Mouse (Mus musculus): Measurements from ENCODE around the gene Glce.

Gene Glce

DNA sequence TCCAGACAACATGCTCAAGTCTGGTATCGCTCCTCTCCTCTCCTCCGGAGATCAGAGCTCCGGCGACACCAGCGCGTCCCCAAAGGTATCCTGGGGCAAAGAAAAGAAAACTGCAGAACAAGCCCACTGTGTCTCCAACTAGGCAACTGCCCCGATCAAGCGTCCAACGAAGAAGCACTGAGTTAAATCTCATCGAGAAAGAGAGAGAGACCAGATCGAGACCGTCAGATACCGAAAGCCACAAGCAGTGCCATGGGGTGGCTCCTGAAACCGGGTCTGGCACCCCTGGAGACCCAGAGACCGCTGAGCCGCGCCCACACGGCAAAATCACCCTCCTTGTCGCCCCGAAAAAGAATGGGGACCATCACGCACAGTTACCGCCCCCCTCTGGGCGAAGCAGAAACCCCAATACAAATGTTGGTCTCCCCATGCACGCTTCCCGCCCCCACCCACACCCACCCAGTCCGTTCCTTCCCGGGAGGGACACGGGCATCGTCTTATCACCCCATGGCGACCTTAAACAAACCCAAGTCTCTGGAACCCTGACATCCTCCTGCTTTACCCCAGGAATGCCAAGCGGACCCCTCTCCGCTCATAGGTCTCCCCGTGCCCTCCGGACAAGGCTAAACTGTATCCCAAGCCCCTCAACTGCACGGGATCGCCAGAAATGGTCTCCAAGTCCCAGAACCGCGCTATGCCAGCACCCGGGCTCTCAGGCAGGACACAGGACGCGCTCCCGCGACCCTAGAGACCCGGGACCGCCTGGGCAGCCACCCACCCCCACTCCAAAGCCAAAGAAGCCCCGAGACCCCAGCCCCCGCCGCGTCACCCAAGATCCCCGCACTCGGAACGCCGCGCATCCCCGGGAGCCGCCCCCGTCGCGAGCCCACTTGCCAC, 656 bp downstream of the Glce start:
- DNase-seq: peak; percentile 29

DNA sequence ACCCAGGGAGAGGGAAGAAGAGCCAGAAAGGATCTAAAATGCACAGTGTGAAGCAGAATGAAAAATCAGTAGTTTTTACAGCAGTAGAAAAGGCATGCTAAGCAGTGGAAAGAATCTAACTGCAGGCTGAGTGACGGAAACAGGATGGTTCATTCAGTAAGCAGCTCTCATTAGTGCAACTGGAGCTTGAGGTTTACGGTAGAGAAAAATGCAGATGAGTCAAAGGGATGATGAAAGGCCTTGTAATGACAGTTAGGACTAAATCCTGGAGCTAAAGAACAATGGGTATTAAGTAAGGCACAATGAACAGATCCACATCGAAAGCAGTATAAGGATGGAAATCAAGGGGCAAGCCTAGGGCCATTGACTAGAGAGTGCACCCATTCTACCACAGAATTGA, 3.7 kb downstream of the Glce start:
- DNase-seq: no peak

DNA sequence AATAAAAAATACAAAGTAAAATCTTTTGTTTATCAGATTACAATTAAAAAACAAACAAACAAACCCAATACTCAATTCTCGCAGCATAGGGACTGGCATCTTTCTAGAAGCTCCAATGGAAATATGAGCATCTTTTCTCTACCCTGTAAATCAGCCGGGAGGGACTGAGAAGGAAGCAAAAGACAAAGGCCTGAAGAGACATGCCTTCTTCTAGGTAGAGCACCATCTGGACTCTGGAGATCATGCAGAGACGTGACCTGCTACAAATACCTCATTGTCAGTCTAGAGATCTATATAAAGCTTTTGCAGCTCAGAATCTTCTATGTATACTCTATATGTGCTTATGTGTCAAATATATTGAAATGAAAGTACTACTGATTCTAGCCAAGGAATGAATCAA, 6.6 kb downstream of the Glce start:
- DNase-seq: no peak

- no peak for DNase-seq
These were observed 25.9 kb downstream of the Glce start for GRCm38 (mm10) chr9:62096603-62097002.

GRCm38 (mm10) chr9:62091604-62092003, 30.9 kb downstream of the Glce start:
- DNase-seq: peak; percentile 24

- DNase-seq: no peak
These were observed 36.9 kb downstream of the Glce start for GRCm38 (mm10) chr9:62085548-62085947.

- DNase-seq: no peak
These were observed 37.6 kb downstream of the Glce start for GRCm38 (mm10) chr9:62084896-62085295.

- DNase-seq: no peak
These were observed 39.5 kb downstream of the Glce start for GRCm38 (mm10) chr9:62082986-62083385.

DNA sequence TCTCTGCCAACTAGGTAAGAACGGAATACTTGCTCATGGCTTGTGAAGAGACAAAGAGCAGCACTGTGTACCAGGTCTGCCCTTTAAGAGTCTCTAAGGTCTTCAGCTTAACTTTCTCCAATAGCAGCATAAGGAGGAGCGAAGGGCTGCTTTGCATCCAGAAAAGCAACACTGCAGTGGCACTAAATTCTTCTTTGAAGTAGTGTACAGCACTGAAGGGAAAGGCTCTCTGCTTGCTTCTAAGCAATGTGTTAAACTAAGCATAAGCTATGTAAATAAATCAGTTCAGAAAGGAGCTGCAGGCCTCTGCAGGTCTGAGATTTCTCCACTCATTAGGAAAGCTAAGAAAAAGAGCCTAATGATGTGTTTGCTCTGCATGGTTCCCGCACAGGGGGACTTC, 40.9 kb downstream of the Glce start:
- no peak for DNase-seq

DNA sequence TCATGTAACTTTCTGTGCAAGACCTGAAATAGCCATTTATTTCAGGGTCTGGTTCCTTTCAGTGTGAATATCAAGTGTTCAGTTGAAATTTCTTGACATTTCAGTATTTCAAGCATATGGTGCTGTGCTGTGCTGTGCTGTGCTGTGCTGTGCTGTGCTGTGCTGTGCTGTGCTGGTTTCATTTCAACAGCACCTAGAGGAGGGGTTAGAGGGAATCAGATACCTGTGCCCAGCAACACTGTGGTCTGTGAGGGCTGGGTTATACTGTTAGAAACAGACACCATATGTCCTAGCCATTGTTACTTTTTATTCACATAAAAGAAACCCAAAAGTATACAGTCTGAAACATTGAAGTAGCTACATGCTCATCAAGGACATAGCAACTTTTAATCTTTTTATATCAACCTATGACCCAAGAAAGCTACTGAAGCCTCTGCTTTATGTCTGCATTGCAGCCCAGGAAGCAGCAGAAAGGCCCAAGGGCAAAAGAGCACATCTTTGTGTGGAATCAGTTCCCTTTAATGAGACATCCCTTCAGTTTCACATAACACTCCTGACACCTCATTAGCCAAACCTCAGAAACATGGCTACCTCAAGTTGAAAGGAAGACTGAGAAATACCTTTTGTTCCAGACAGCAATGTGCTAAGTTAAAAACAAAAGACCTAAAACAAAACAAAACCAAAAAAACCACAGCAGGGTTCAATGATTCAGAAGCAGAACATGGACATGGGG, 42.3 kb downstream of the Glce start:
- no peak for DNase-seq

DNA sequence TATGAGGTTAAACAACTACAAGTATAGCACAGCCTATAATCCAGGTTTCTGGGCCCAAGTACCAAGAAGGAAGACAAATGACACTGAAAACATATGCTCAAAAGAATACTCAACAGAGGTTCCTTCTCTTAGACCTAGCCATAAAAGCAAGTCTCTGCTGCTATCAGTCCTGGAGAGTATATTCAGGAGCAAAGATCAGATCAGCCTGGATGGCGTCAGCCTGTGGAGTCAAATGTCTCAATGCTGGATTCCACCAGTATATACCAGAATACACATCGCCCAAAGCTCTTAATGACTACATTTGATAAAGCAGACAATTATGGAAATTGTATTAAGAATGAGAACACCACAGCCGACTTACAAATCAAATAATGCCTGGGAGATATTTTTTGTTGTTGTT, 60.2 kb downstream of the Glce start:
- no peak for DNase-seq

DNA sequence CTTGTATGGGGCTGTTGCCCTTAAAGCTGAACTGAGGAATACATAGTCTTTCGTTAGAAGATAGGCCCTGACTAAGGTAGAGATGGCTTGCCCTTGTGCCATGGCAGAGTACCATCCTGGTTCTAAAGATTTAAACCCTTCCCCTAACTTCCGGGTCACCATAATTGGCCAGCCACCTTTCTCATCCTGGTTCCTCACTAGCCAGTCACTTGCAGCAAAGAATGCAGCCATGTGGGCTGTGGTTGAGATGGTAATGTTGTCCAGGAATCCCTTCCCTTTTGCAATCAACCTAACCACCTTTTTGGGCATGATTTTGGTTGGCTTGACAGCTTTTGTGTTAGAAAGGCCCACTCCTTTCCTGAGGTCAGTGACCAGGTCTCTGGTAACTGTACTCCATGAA, 62.0 kb downstream of the Glce start:
- DNase-seq: no peak

DNA sequence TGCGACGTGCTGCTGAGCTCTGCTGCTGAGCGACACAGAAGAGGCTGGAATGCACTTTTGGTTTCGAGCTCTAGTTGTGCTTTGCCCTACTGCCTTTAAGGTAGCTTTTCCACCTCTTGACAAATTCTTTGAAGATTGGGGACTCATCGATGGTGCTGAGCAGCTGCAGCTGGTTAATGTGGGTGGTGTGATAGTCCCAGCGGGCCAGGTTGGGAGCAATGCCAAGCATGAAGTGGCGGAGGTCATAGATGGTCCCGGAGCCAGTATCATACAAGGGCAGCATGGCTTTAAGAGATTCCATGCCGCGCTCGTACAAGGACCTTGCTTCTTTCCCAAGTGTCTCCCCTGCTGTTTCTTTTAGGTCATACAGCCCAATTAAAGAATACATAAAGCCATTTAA, 62.5 kb downstream of the Glce start:
- no peak for DNase-seq

- no peak for DNase-seq
These were observed 64.5 kb downstream of the Glce start for GRCm38 (mm10) chr9:62057881-62058506.

DNA sequence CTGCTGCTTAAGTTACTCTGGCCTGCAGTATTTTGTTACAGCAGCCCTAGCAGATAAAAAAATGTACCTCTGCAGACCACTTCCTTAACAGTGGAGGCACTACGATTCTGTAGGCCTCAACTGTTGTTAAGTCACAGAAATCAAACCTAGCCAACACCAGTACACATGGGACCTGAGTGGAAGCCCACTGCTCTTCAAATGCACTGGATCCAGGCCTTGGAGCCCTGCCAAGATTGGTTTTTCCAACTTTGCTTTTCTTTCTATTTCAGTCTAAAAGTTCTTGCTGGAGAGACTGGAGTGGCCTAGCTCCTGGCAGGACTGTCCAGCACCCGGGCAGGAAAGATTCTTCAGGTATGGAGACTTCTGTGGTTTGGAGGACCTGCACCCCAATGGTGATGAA, 66.2 kb downstream of the Glce start:
- DNase-seq: no peak

GRCm38 (mm10) chr9:62050801-62051200, 71.7 kb downstream of the Glce start:
- DNase-seq: peak; percentile 53

DNA sequence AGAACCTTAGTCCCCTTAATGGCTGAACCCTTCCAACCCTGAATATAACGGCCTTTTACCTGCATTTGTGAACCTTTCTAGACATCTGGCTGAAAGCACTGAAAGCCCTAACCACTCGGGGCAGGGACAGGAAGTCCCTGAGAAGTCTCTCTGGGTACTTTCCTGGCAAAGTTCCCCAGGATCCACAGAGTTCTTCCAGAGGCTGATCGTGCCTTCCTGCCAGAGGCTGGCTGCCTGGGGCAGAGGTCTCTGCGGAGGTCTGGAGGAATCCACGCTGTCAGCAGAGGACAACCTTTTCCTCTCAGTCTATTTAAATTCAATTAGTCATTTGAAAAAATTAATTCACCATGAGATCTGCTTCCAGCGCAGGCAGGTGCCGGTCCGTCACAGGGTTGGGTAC, 73.3 kb downstream of the Glce start:
- DNase-seq: peak; percentile 57

GRCm38 (mm10) chr9:62042167-62042566, 80.3 kb downstream of the Glce start:
- no peak for DNase-seq

DNA sequence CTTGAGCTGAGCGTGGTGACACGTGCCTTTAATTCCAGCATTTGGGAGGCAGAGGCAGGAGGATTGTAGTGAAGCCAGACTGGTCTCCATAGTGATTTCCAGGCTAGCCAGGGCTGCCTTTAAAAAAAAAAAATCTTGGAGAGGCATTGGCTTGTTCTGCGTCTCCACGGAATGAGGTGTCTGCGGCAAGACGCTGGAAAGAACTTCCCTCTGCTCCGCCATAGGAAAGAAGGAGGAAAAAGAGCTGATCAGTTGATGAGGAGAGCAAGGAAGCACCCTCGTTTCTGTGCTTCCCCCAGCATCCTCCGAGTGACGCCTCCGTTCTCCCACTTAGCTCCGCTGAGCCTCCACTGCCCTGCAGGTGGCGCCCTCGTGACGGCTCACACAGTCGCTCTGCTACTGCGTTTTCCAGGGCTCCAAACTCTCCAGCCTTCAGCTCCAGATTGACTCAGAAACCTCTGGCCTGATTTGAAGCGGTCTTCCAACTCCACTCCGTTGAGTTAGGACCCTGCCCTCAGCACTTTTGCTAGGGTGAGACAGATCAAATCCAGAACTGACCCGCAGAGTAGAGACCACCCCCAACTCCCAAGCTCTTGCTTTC, 82.3 kb downstream of the Glce start:
- peak; percentile 88 for DNase-seq

GRCm38 (mm10) chr9:62035806-62036205, 86.6 kb downstream of the Glce start:
- no peak for DNase-seq

GRCm38 (mm10) chr9:62032206-62032605, 90.2 kb downstream of the Glce start:
- DNase-seq: no peak

- no peak for DNase-seq
These were observed 94.4 kb downstream of the Glce start for GRCm38 (mm10) chr9:62028072-62028471.

DNA sequence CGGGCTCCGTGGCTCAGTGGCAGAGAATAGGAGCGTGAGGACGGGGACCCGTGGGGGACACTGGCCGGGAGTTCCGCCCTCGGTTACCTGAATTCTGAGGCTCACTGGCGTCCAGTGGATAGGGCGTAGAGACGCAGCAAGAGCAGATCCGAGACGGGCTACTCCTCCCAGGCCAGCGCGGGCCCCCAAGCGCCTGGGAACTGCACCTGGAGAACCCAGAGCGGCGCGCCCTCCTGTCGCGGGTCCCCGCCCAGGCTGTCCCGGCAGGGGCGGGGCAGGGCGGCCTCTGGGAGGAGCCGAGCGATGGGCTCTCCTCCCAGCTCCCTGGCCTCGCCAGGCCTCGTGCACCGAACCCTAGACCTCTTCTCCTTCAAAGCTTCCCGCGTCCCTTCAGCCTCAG, 95.9 kb downstream of the Glce start, which contains the start of gene Paqr5:
Gene Paqr5 (minus strand): TSS at position 257 of the 400 bp plus-strand sequence.
- peak; percentile 90 for DNase-seq
